Mouse (Mus musculus): ENCODE data around the gene Man1c1. TPM values are rescaled to one million over a fixed set of nuclear protein-coding genes. Genes with fewer than 3 reads are reported as not detected.

Gene Man1c1
- total and polyA plus RNA-seq, 3 experiments: 0.05 TPM; not detected in 2

DNA sequence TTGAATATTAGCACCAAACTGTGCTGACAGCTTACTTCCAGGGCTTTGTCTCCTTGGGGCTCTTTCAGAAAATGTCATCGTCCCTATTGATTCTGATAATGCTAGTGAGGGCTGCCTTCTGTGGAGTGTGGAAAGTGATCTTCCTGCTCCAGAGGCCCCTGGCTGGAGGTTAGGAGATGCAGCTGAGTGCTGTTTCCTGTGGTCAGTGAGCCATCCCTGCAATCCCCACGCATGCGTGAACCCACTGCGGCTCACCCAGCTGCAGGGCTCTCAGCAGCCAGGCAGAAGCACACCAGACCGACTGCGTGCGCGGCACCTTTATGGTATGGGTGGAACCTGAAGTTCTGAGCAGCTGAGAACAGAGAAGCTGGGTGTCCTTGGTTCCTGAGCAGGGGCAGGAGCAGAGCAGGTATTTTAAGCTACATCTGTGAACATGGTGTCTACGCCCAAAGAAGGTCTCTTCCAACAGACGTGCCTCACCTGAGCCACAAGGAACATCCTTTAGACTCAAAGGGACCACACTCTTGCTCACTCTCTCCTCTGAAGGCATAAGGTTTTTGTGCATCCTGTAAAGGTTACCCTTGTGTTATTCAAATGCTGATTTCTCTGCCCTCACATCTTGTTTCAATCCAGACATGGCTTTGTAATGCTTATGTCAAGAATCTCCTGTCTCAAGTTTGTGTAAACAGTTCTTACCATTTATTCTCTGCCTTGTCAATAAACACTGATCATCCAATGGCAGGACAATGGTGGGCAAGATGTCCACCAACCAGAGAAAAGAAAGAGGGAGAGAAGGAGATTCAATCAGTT, 75.3 kb downstream of the Man1c1 start:
- Histone ChIP-seq H3K9me3 (replicated peaks) (no peaks in the 10 kb centered on the region), H3K4me1 (ENCODE audit: insufficient read depth, low read depth, low read length) (0 out of 2 replicates have a peak, but pooled peaks cover 5% of the 10 kb centered on the region), H3K36me3 (replicated peaks) (no peaks in the 10 kb centered on the region), H3K4me3 (ENCODE audit: low read depth, low read length) (no peak overlapping the region), H3K27me3 (ENCODE audit: insufficient read depth, low read length) (peaks cover 63% of the 10 kb centered on the region)
- no peak for DNase-seq (ENCODE audit: low spot score)
- no peak for TF ChIP-seq GATA1 (IDR thresholded peaks at IDR 0.05; ENCODE audit: borderline replicate concordance, low read length)
- no peak for TF ChIP-seq TAL1 (conservative IDR thresholded peaks at IDR 0.05; ENCODE audit: low read depth, low read length)
- TF ChIP-seq GATA2 (IDR thresholded peaks at IDR 0.05; ENCODE audit: borderline replicate concordance, low read depth, low read length): no peak
- TF ChIP-seq POLR2AphosphoS5 (IDR thresholded peaks at IDR 0.05; ENCODE audit: insufficient replicate concordance, low read depth, low read length): no peak
- no peak for ATAC-seq (ENCODE audit: extremely low read depth, insufficient number of reproducible peaks, low FRiP score, poor library complexity, severe bottlenecking)

DNA sequence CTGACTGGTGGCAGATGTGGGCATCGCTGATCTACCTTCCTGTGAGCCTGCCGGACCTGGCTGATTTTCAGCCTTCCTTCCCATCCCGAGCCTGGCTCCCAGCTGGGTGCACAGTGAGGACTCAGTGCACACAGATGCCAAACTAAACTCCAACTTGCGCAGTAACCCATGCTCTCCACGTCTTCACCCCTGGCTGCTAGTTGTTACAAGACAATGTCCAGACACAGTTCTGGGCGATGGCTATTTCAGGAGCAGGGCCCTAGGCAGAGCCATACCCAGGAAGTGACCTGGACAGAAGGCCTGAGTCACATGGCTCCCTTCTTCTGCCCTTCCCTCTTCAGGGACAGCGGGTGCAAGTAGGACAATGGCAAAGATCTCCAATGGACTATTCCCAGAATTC, 76.0 kb downstream of the Man1c1 start:
- Histone ChIP-seq H3K4me1 (ENCODE audit: insufficient read depth, low read depth, low read length) (0 out of 2 replicates have a peak, but pooled peaks cover 5% of the 10 kb centered on the region), H3K27me3 (ENCODE audit: insufficient read depth, low read length) (peaks cover 56% of the 10 kb centered on the region), H3K9me3 (replicated peaks) (no peaks in the 10 kb centered on the region), H3K36me3 (replicated peaks) (no peaks in the 10 kb centered on the region), H3K4me3 (ENCODE audit: low read depth, low read length) (no peak overlapping the region)
- no peak for ATAC-seq (ENCODE audit: extremely low read depth, insufficient number of reproducible peaks, low FRiP score, poor library complexity, severe bottlenecking)
- DNase-seq (ENCODE audit: low spot score): no peak
- TF ChIP-seq CTCF (IDR thresholded peaks at IDR 0.05; ENCODE audit: low read depth, low read length): no peak
- TF ChIP-seq GATA2 (IDR thresholded peaks at IDR 0.05; ENCODE audit: borderline replicate concordance, low read depth, low read length): no peak
- TF ChIP-seq POLR2AphosphoS5 (IDR thresholded peaks at IDR 0.05; ENCODE audit: insufficient replicate concordance, low read depth, low read length): no peak
- no peak for TF ChIP-seq TAL1 (conservative IDR thresholded peaks at IDR 0.05; ENCODE audit: low read depth, low read length)
- TF ChIP-seq GATA1 (IDR thresholded peaks at IDR 0.05; ENCODE audit: borderline replicate concordance, low read length): no peak

DNA sequence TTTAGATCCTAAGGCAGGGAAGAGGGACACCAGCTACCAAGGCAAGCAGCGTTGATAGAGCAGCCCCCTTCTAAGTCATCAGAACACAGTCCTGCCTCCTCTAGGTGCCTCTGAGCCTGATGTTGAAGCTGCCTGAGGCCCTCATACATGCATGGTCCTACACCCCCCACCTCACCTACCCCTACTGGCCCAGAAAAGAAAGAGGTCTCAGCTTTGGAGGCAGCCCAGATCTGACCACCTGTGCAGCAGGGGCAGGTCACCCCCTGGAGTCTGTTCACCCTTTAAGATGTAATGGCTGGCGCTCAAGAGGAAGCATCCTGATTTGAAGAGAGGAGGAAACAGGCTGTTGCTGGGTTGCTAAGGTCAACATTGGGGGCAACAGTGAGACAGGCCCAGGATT, 77.2 kb downstream of the Man1c1 start:
- Histone ChIP-seq H3K4me1 (ENCODE audit: insufficient read depth, low read depth, low read length) (0 out of 2 replicates have a peak, but pooled peaks cover 5% of the 10 kb centered on the region), H3K36me3 (replicated peaks) (no peaks in the 10 kb centered on the region), H3K4me3 (ENCODE audit: low read depth, low read length) (no peak overlapping the region), H3K9me3 (replicated peaks) (no peaks in the 10 kb centered on the region), H3K27me3 (ENCODE audit: insufficient read depth, low read length) (peaks cover 51% of the 10 kb centered on the region)
- ATAC-seq (ENCODE audit: extremely low read depth, insufficient number of reproducible peaks, low FRiP score, poor library complexity, severe bottlenecking) (no peak), DNase-seq (ENCODE audit: low spot score) (no peak)
- TF ChIP-seq GATA2 (IDR thresholded peaks at IDR 0.05; ENCODE audit: borderline replicate concordance, low read depth, low read length) (no peak), GATA1 (IDR thresholded peaks at IDR 0.05; ENCODE audit: borderline replicate concordance, low read length) (no peak), CTCF (IDR thresholded peaks at IDR 0.05; ENCODE audit: low read depth, low read length) (no peak), POLR2AphosphoS5 (IDR thresholded peaks at IDR 0.05; ENCODE audit: insufficient replicate concordance, low read depth, low read length) (no peak)

DNA sequence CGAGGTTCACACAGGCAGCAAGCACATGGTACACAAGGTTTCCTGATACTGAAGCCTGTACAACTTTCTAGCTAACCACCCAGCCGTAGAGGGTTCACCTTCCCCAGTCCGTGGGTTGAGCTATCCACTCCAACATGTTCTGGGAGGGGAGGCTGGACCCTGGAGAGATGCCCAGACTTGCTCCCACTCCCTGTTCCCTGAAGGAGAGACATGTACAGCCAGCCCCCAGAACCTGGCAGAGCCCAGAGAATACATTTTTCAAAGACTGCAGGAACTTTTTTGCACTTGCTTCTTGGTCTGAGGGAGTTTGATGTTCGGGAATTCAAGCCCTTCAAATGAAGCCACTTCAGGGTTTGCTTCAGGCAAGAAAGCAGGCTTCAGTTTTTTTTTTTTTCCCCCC, 77.7 kb downstream of the Man1c1 start:
- 0 out of 2 replicates have a peak, but pooled peaks cover 5% of the 10 kb centered on the region for H3K4me1 ChIP-seq (ENCODE audit: insufficient read depth, low read depth, low read length)
- H3K4me3 ChIP-seq (ENCODE audit: low read depth, low read length): no peak overlapping the region
- no peak for DNase-seq (ENCODE audit: low spot score)
- no peaks in the 10 kb centered on the region for H3K36me3 ChIP-seq (replicated peaks)
- no peak for ATAC-seq (ENCODE audit: extremely low read depth, insufficient number of reproducible peaks, low FRiP score, poor library complexity, severe bottlenecking)
- TF ChIP-seq GATA2 (IDR thresholded peaks at IDR 0.05; ENCODE audit: borderline replicate concordance, low read depth, low read length) (no peak), CTCF (IDR thresholded peaks at IDR 0.05; ENCODE audit: low read depth, low read length) (no peak), POLR2AphosphoS5 (IDR thresholded peaks at IDR 0.05; ENCODE audit: insufficient replicate concordance, low read depth, low read length) (no peak), GATA1 (IDR thresholded peaks at IDR 0.05; ENCODE audit: borderline replicate concordance, low read length) (no peak), TAL1 (conservative IDR thresholded peaks at IDR 0.05; ENCODE audit: low read depth, low read length) (no peak)
- H3K27me3 ChIP-seq (ENCODE audit: insufficient read depth, low read length): peaks cover 50% of the 10 kb centered on the region
- H3K9me3 ChIP-seq (replicated peaks): no peaks in the 10 kb centered on the region

DNA sequence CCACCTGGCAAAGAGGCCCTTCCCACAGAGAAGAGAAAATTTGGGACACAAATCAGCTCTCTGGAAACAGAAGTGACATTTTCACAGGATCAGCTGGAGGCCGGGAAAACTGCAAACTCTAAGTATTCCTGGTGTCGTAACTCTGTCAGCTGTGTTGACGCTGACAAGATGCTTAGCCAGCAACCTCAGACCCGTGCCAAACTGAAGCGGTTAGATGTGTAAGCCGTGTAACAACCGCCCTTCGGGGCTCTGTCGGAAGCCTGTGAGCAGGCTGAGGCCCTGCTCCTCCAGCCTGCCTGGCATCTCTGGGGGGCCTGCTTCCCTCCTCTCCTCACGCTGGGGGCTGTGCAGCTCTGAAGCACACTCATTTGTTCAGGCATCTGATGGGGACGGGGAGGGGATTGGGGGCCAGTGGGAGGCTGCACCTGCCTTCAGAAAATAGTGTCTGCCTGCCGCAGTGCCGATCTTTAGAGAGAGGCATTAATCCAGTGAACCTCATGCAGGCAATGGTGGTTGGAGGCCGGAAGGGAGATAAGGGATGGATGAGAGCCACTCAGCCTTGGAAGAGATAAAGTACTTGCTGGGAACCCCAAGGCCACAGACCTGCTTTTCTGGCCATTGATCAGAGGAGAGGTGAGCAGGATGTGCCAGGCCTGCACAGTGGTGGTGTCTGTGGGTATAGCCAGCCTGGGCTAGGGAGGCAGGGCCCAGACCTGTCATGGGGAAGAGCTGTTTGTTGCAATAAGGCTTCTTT, 79.8 kb downstream of the Man1c1 start:
- no peak for ATAC-seq (ENCODE audit: extremely low read depth, insufficient number of reproducible peaks, low FRiP score, poor library complexity, severe bottlenecking)
- Histone ChIP-seq H3K4me3 (ENCODE audit: low read depth, low read length) (no peak overlapping the region), H3K4me1 (ENCODE audit: insufficient read depth, low read depth, low read length) (0 out of 2 replicates have a peak, but pooled peaks cover 5% of the 10 kb centered on the region), H3K9me3 (replicated peaks) (no peaks in the 10 kb centered on the region), H3K27me3 (ENCODE audit: insufficient read depth, low read length) (peaks cover 59% of the 10 kb centered on the region), H3K36me3 (replicated peaks) (no peaks in the 10 kb centered on the region)
- DNase-seq (ENCODE audit: low spot score): no peak
- TF ChIP-seq GATA1 (IDR thresholded peaks at IDR 0.05; ENCODE audit: borderline replicate concordance, low read length): no peak
- no peak for TF ChIP-seq TAL1 (conservative IDR thresholded peaks at IDR 0.05; ENCODE audit: low read depth, low read length)
- no peak for TF ChIP-seq CTCF (IDR thresholded peaks at IDR 0.05; ENCODE audit: low read depth, low read length)
- no peak for TF ChIP-seq GATA2 (IDR thresholded peaks at IDR 0.05; ENCODE audit: borderline replicate concordance, low read depth, low read length)
- no peak for TF ChIP-seq POLR2AphosphoS5 (IDR thresholded peaks at IDR 0.05; ENCODE audit: insufficient replicate concordance, low read depth, low read length)

DNA sequence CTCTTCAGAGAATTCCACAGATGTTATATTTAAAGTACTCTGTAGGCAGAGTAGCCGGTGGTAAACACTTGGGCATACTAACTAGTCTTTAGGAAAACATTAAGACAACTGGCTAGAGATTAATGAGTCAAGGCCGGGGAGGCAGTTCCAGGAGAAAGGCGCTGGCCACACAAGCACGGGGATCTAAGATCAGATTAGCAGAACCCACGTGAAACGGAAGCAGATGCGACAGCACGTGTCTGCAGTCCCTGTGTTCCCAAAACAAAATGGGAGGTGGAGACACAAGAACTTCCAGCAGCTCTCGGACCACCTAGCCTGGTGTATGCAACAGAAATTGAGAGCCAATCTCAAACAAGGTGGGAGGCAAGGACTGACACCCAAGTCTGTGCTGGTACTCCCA, 82.4 kb downstream of the Man1c1 start:
- Histone ChIP-seq H3K4me3 (ENCODE audit: low read depth, low read length) (no peak overlapping the region), H3K27me3 (ENCODE audit: insufficient read depth, low read length) (peaks cover 59% of the 10 kb centered on the region), H3K9me3 (replicated peaks) (no peaks in the 10 kb centered on the region), H3K36me3 (replicated peaks) (no peaks in the 10 kb centered on the region), H3K4me1 (ENCODE audit: insufficient read depth, low read depth, low read length) (0 out of 2 replicates have a peak, but pooled peaks cover 5% of the 10 kb centered on the region)
- TF ChIP-seq GATA2 (IDR thresholded peaks at IDR 0.05; ENCODE audit: borderline replicate concordance, low read depth, low read length): no peak
- no peak for TF ChIP-seq TAL1 (conservative IDR thresholded peaks at IDR 0.05; ENCODE audit: low read depth, low read length)
- no peak for TF ChIP-seq GATA1 (IDR thresholded peaks at IDR 0.05; ENCODE audit: borderline replicate concordance, low read length)
- no peak for TF ChIP-seq POLR2AphosphoS5 (IDR thresholded peaks at IDR 0.05; ENCODE audit: insufficient replicate concordance, low read depth, low read length)
- TF ChIP-seq CTCF (IDR thresholded peaks at IDR 0.05; ENCODE audit: low read depth, low read length): no peak
- DNase-seq (ENCODE audit: low spot score) (no peak), ATAC-seq (ENCODE audit: extremely low read depth, insufficient number of reproducible peaks, low FRiP score, poor library complexity, severe bottlenecking) (no peak)

All from G1E (cell line).